Mouse (Mus musculus): ENCODE measurements at regions not wholly inside any gene's neighbourhood (a gene's known extent, or its start where the extent isn't known, plus 50 kb on each side); places are given as distances from the start of the nearest gene placed in this dataset.

DNA sequence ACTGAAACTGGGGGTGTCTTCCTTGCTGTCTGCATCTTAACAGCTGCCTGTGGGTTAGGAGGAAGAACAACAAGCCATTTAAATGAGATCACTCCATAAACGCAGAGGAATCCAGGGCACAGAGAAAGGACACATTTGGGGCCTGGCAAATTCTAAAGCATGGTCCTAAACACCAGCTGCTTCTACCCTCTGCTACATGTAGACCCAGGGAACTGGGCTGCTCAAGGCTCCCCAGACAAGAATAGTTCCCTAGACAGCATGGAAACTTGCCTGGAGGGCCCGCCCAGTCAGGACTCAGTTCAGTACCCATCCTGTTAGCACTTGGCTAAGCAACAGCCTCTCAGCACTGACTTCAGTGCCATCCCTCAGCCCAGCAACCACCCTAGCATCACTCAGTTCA lies 115.2 kb upstream of the Irf2bp2 start:
- TF ChIP-seq CTCF (IDR thresholded peaks at IDR 0.05; ENCODE audit: extremely low read depth, insufficient read length, insufficient replicate concordance, low read depth, low read length) (no peak), POLR2A (IDR thresholded peaks at IDR 0.05; ENCODE audit: low read depth, low read length) (no peak)

Data from small intestine, adult 2 months (tissue).